Mouse (Mus musculus) ES-E14 (cell line): ENCODE measurements around the gene Cyth4. TPM values are rescaled to one million over a fixed set of nuclear protein-coding genes. Genes with fewer than 3 reads are reported as not detected.

Experiments
- DNase-seq: peaks from one replicate; pipeline ENCODE4 v3.0.0-alpha.2; 2013; ENCODE audit warnings: low read depth, low spot score
- H3K27ac ChIP-seq: 2 replicates; pipeline ENCODE4 v1.5.1; 2012; ENCODE audit warnings: low read depth, mild to moderate bottlenecking, low read length, moderate library complexity, mixed read lengths; ENCODE audit not compliant: poor library complexity, insufficient read depth, severe bottlenecking
- H3K36me3 ChIP-seq: 2 replicates; pipeline ENCODE4 v1.6.1; 2012; ENCODE audit warnings: mild to moderate bottlenecking, low read length, moderate library complexity, mixed read lengths; ENCODE audit not compliant: control insufficient read depth, poor library complexity, insufficient read depth, severe bottlenecking
- H3K4me1 ChIP-seq, 2 experiments: fragments of 150-350 bp in 1 of 2; sonication (generic) in 1 of 2; 2 replicates each; pipeline ENCODE4 v1.6.1; 2012; ENCODE audit warnings: low read length in 2 of 2, mild to moderate bottlenecking in 1 of 2, mixed read lengths in 1 of 2; ENCODE audit not compliant: control insufficient read depth in 2 of 2, insufficient read depth in 2 of 2, poor library complexity in 1 of 2
- H3K4me3 ChIP-seq, 2 experiments: fragments of 150-350 bp in 1 of 2; sonication (generic) in 1 of 2; 2 replicates each; pipeline ENCODE4 v1.5.1; 2012; ENCODE audit warnings: low read length in 2 of 2, low read depth in 1 of 2, mild to moderate bottlenecking in 1 of 2, mixed read lengths in 1 of 2; ENCODE audit not compliant: insufficient read depth in 1 of 2, poor library complexity in 1 of 2, severe bottlenecking in 1 of 2
- H3K9ac ChIP-seq: 2 replicates; pipeline ENCODE4 v1.6.1; 2012; ENCODE audit warnings: low read depth, mild to moderate bottlenecking, low read length, mixed read lengths; ENCODE audit not compliant: poor library complexity, insufficient read depth, severe bottlenecking
- H3K9me3 ChIP-seq: fragments of 150-350 bp; sonication (generic); 2 replicates; pipeline ENCODE4 v1.6.1; 2012; ENCODE audit warnings: low read depth, mild to moderate bottlenecking, low read length; ENCODE audit not compliant: control insufficient read depth, insufficient read depth
- CHD2 ChIP-seq: IDR thresholded peaks from 2 replicates; pipeline ENCODE4 v1.6.1; 2014; ENCODE audit warnings: mild to moderate bottlenecking, low read depth, low read length, inconsistent platforms
- HCFC1 ChIP-seq: IDR thresholded peaks from 2 replicates; pipeline ENCODE4 v1.6.1; 2012; ENCODE audit warnings: low read length, inconsistent platforms, borderline replicate concordance; ENCODE audit not compliant: insufficient read depth
- MAFK ChIP-seq: IDR thresholded peaks from 2 replicates; pipeline ENCODE4 v1.6.1; 2014; ENCODE audit warnings: mild to moderate bottlenecking, low read depth, low read length, inconsistent platforms; ENCODE audit not compliant: insufficient read depth
- ZC3H11A ChIP-seq: IDR thresholded peaks from 2 replicates; pipeline ENCODE4 v1.6.1; 2012; ENCODE audit warnings: low read depth, mild to moderate bottlenecking, inconsistent platforms, low read length, borderline replicate concordance
- ZNF384 ChIP-seq: IDR thresholded peaks from 2 replicates; pipeline ENCODE4 v1.6.1; 2012; ENCODE audit warnings: low read depth, low read length, inconsistent platforms
- in situ Hi-C, 2 experiments: fragments of 600-800 bp; cut with MboI; formaldehyde crosslinking; loops; one replicate each; pipeline ENCODE4 v1.15.1; 2025; ENCODE audit warnings: low sequenced_read_pairs in 2 of 2, inconsistent platforms in 1 of 2; ENCODE audit not compliant: unreplicated experiment in 2 of 2
- total RNA-seq: library from RNA; depleted of rRNA; stranded (reverse); fragments of 300-350 nt; gene quantifications from 2 replicates; pipeline ENCODE4 v1.2.3, GENCODE M21; 2012

The Cyth4 gene
- total RNA-seq, 1 experiment, result 2.3 TPM

DNA sequence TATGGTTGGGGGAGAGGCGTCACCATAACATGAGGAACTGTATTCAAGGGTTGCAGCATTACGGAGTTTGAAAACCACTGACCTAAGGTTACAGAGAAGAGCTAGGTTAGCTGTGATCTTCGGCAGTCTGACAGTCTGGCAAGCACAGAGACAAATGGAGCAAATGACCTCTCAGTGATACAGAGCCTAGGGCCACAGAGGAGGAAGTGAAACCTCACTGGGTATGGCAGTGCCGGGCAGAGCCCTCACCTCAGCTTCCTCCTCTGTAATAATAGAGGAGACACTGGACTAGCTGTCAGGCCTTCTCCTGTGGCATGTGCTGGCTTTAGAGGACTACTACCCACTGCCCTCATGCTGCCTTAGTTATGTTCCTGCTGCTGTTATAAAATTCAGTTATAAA is 7.9 kb upstream of the Cyth4 start:
- Histone ChIP-seq H3K9ac (no peak overlapping the region), H3K27ac (no peak overlapping the region), H3K36me3 (no peaks in the 10 kb centered on the region), H3K4me3 (no peak overlapping the region), H3K9me3 (no peaks in the 10 kb centered on the region), H3K4me1 (peaks cover 0 to 10% of the 10 kb centered on the region in 2 experiments; a peak in 1 of 4 replicates)
- no peak for DNase-seq
- TF ChIP-seq MAFK, result no peak
- no peak for TF ChIP-seq HCFC1
- no peak for TF ChIP-seq ZC3H11A
- no peak for TF ChIP-seq ZNF384
- TF ChIP-seq CHD2, result no peak
- in situ Hi-C loops, result no loop called here

DNA sequence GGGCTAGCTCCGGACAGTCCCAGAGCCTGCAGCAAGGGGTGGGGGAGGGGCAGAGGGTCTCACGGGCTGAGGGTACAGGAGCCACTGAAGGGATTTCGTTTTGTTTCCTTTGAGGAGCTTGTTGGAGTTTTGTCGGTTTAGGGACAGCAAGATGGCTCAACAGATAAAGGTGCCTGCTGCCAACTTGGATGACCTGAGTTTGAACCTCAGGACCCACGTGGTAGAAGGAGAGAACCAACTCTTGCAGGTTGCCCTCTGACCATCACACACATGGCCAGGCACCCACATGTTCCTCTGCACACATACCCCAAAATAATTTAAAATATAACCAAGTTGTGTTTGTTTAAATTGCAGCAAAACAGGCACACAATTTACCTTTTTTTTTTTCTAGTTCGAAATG is 6.9 kb upstream of the Cyth4 start:
- in situ Hi-C loops, result no loop called here
- Histone ChIP-seq H3K36me3 (no peaks in the 10 kb centered on the region), H3K4me3 (no peak overlapping the region), H3K9me3 (no peaks in the 10 kb centered on the region), H3K9ac (no peak overlapping the region), H3K27ac (no peak overlapping the region), H3K4me1 (peaks cover 0 to 10% of the 10 kb centered on the region in 2 experiments; a peak in 1 of 4 replicates)
- no peak for DNase-seq
- TF ChIP-seq ZNF384 (no peak), CHD2 (no peak), HCFC1 (no peak), MAFK (no peak), ZC3H11A (no peak)

DNA sequence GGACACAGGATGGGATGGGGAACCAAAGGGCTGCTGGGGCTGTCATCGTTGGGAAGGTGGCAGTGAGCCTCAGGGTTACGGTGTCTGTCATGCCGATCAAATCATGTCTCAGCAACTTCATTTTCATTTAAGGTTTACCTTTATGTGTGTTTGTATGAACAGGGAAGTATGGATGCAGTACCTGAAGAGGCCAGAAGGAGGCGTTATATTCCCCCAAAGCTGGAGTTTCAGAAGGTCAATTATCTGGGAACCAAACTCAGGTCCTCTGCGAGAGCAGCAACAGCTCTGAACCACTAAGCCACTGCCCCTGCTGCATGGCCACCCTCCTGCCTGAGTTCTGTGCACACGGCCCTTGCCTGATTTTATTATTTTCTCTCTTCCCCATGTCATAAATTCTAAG is 6.1 kb upstream of the Cyth4 start:
- Histone ChIP-seq H3K36me3 (no peaks in the 10 kb centered on the region), H3K9ac (no peak overlapping the region), H3K9me3 (no peaks in the 10 kb centered on the region), H3K4me3 (no peak overlapping the region), H3K4me1 (peaks cover 0 to 10% of the 10 kb centered on the region in 2 experiments; a peak in 1 of 4 replicates), H3K27ac (no peak overlapping the region)
- no peak for DNase-seq
- TF ChIP-seq ZC3H11A (no peak), HCFC1 (no peak), ZNF384 (no peak), CHD2 (no peak), MAFK (no peak)
- in situ Hi-C loops, result no loop called here

DNA sequence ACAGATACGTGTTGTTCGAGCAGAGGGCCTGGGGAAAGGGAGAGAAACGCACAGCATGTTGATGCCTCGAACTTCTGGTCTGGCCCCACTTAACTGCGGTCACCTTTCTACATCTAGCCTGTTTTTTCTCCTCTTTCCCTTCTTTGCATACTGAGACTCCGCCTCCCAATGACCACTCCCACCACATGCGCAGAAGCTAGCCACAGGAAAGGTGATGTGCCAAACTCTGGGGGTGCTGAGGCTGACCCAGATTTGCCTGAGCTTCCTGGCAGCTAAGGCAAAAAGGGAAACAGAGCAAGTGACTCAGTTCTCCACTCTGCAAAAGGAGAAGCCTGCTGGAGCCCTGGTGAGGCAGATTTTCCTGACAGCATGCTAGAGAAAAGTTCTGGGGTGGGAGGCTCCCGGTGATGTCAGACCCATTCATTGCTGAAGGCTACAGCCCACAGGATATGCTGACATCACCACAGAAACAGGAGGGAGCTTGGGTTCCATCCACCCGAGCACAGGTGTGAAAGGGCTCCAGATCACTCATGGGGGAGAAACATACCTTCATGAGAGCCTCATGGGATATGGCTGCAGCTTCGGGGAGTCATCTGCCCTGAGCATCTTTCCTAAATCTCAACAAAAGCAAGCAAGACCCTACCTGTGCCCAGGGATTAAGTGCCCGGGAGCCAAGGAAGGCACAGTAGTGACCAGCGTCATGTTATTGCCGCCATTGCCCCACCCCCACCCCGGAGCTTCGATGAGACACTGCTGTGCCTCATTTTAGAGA is 5.0 kb upstream of the Cyth4 start:
- no peak overlapping the region for H3K27ac ChIP-seq

More for the DNA sequence above, 5.0 kb upstream of the Cyth4 start:
- in situ Hi-C loops, result no loop called here
- TF ChIP-seq ZC3H11A (no peak), MAFK (no peak), CHD2 (no peak), ZNF384 (no peak), HCFC1 (no peak)
- Histone ChIP-seq H3K36me3 (no peaks in the 10 kb centered on the region), H3K4me1 (peaks cover 0 to 10% of the 10 kb centered on the region in 2 experiments; a peak in 1 of 4 replicates), H3K9ac (no peak overlapping the region), H3K9me3 (no peaks in the 10 kb centered on the region), H3K4me3 (no peak overlapping the region; a peak in 1 of 4 replicates)
- no peak for DNase-seq
